Mouse (Mus musculus) olfactory bulb, adult 2 months (tissue): ENCODE measurements around the gene Enah.

Experiments used
- CTCF ChIP-seq: fragments of 200-500 bp; IDR thresholded peaks from 2 replicates; pipeline ENCODE4 v1.5.1; 2012; ENCODE audit warnings: low read depth, mild to moderate bottlenecking, low read length, moderate library complexity; ENCODE audit not compliant: insufficient read depth
- POLR2A ChIP-seq: fragments of 200-500 bp; IDR thresholded peaks from 2 replicates; pipeline ENCODE4 v1.6.1; 2012; ENCODE audit warnings: mild to moderate bottlenecking, low read depth, low read length, moderate library complexity; ENCODE audit not compliant: insufficient read depth

DNA sequence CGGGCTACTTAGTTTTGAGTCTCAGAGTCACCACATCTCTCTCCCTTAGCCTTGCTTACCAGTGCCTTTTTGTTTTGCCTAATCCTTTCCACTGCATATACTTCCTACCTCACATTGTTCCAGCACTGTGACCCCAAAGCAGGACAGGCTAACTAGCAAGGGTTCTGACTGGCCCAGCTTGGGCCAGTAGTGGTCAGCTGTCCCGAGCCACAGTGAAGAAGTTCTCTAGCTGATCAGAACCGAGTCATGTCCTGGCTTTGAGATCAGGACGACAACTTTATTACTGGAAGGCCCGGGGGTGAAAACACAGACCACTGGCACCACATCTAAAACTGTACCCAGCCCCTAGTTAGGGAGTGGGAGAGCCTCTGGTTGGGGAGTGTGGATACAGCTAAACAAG, 7.0 kb upstream of the Enah start:
- no peak for TF ChIP-seq CTCF
- TF ChIP-seq POLR2A = no peak
